Mouse (Mus musculus) MEL (cell line): ENCODE results near the gene Dnph1. TPM values are rescaled to one million over a fixed set of nuclear protein-coding genes. Genes with fewer than 3 reads are reported as not detected.

Experiments used
- DNase-seq: peaks from one replicate; pipeline ENCODE4 v3.0.0; 2011; ENCODE audit warnings: low read depth, low spot score
- H3K27ac ChIP-seq: 2 replicates; pipeline ENCODE4 v1.5.1; 2012; ENCODE audit warnings: low read depth, mild to moderate bottlenecking, control low read depth, low read length, moderate library complexity; ENCODE audit not compliant: control insufficient read depth
- H3K27me3 ChIP-seq, 2 experiments: fragments of 150-350 bp in 1 of 2; sonication (generic) in 1 of 2; 2 replicates each; pipeline ENCODE4 v1.6.1; 2012; ENCODE audit warnings: low read length in 2 of 2, mild to moderate bottlenecking in 2 of 2, improper control_type of control experiment in 1 of 2, moderate library complexity in 1 of 2; ENCODE audit not compliant: insufficient read depth in 2 of 2, control insufficient read depth in 1 of 2
- H3K36me3 ChIP-seq, 2 experiments: 2 replicates each; pipeline ENCODE4 v1.6.1; 2012 to 2014; ENCODE audit warnings: low read length in 2 of 2, improper control_type of control experiment in 1 of 2, inconsistent platforms in 1 of 2, mild to moderate bottlenecking in 1 of 2; ENCODE audit not compliant: insufficient read depth in 2 of 2, control insufficient read depth in 1 of 2
- H3K4me1 ChIP-seq, 2 experiments: fragments of 150-350 bp in 1 of 2; sonication (generic) in 1 of 2; 2 replicates each; pipeline ENCODE4 v1.6.1; 2012; ENCODE audit warnings: low read length in 2 of 2, improper control_type of control experiment in 1 of 2, mild to moderate bottlenecking in 1 of 2; ENCODE audit not compliant: insufficient read depth in 2 of 2, control insufficient read depth in 1 of 2
- H3K4me3 ChIP-seq, 2 experiments: fragments of 150-350 bp in 1 of 2; sonication (generic) in 1 of 2; 2 replicates each; pipeline ENCODE4 v1.5.1; 2012; ENCODE audit warnings: low read depth in 2 of 2, low read length in 2 of 2, mild to moderate bottlenecking in 2 of 2, moderate library complexity in 2 of 2, control low read depth in 1 of 2, improper control_type of control experiment in 1 of 2; ENCODE audit not compliant: control insufficient read depth in 1 of 2, insufficient read depth in 1 of 2
- H3K79me2 ChIP-seq: 2 replicates; pipeline ENCODE4 v1.6.1; 2012; ENCODE audit warnings: mild to moderate bottlenecking, low read length, moderate library complexity; ENCODE audit not compliant: control insufficient read depth, poor library complexity, insufficient read depth
- H3K9ac ChIP-seq: 2 replicates; pipeline ENCODE4 v1.6.1; 2012; ENCODE audit warnings: low read depth, mild to moderate bottlenecking, control low read depth, low read length, moderate library complexity; ENCODE audit not compliant: control insufficient read depth, poor library complexity, severe bottlenecking
- H3K9me3 ChIP-seq: fragments of 150-350 bp; sonication (generic); replicated peaks from 2 replicates; pipeline ENCODE4 v1.6.1; 2012; ENCODE audit warnings: mild to moderate bottlenecking, low read length, improper control_type of control experiment, moderate library complexity; ENCODE audit not compliant: insufficient read depth
- CTCF ChIP-seq, 3 experiments: IDR thresholded peaks in 2 of 3; conservative IDR thresholded peaks in 1 of 3; 2 replicates each; pipeline ENCODE4 v1.5.1; 2011 to 2012; ENCODE audit warnings: low read length in 3 of 3, low read depth in 2 of 3, mild to moderate bottlenecking in 2 of 3, improper control_type of control experiment in 1 of 3, inconsistent platforms in 1 of 3, mixed read lengths in 1 of 3, moderate library complexity in 1 of 3; ENCODE audit not compliant: control insufficient read depth in 1 of 3, insufficient read depth in 1 of 3, poor library complexity in 1 of 3, severe bottlenecking in 1 of 3
- EP300 ChIP-seq, 2 experiments: IDR thresholded peaks; 2 replicates each; pipeline ENCODE4 v1.6.1; 2011; ENCODE audit warnings: improper control_type of control experiment in 2 of 2, low read length in 2 of 2, low read depth in 1 of 2, mild to moderate bottlenecking in 1 of 2
- ETS1 ChIP-seq: IDR thresholded peaks from 2 replicates; pipeline ENCODE4 v1.6.1; 2012; ENCODE audit warnings: low read depth, mild to moderate bottlenecking, inconsistent platforms, low read length, improper control_type of control experiment, moderate library complexity
- GABPA ChIP-seq: IDR thresholded peaks from 2 replicates; pipeline ENCODE4 v1.6.1; 2012; ENCODE audit warnings: low read depth, mild to moderate bottlenecking, inconsistent platforms, low read length, improper control_type of control experiment, moderate library complexity
- GATA1 ChIP-seq: IDR thresholded peaks from 2 replicates; pipeline ENCODE4 v1.6.1; 2011; ENCODE audit warnings: low read depth, low read length, improper control_type of control experiment
- MAFK ChIP-seq: IDR thresholded peaks from 2 replicates; pipeline ENCODE4 v1.6.1; 2011; ENCODE audit warnings: low read depth, mild to moderate bottlenecking, low read length, improper control_type of control experiment, borderline replicate concordance
- MEF2A ChIP-seq: IDR thresholded peaks from 2 replicates; pipeline ENCODE4 v1.6.1; 2014; ENCODE audit warnings: low read depth, mild to moderate bottlenecking, inconsistent platforms, low read length, improper control_type of control experiment; ENCODE audit not compliant: poor library complexity, insufficient replicate concordance, severe bottlenecking; ENCODE audit errors: extremely low read depth
- MYB ChIP-seq: IDR thresholded peaks from 2 replicates; pipeline ENCODE4 v1.6.1; 2011; ENCODE audit warnings: mild to moderate bottlenecking, low read depth, low read length, improper control_type of control experiment
- NELFE ChIP-seq: IDR thresholded peaks from 2 replicates; pipeline ENCODE4 v1.6.1; 2011; ENCODE audit warnings: low read depth, low read length, improper control_type of control experiment
- POLR2A ChIP-seq, 2 experiments: IDR thresholded peaks; 2 replicates each; pipeline ENCODE4 v1.6.1; 2011 to 2012; ENCODE audit warnings: low read length in 2 of 2, mild to moderate bottlenecking in 2 of 2, control low read depth in 1 of 2, improper control_type of control experiment in 1 of 2, low read depth in 1 of 2, moderate library complexity in 1 of 2; ENCODE audit not compliant: control insufficient read depth in 1 of 2, insufficient read depth in 1 of 2, poor library complexity in 1 of 2
- RAD21 ChIP-seq: IDR thresholded peaks from 2 replicates; pipeline ENCODE4 v1.6.1; 2011; ENCODE audit warnings: mild to moderate bottlenecking, low read depth, low read length, improper control_type of control experiment
- RCOR1 ChIP-seq: IDR thresholded peaks from 2 replicates; pipeline ENCODE4 v1.6.1; 2012; ENCODE audit warnings: low read depth, mild to moderate bottlenecking, inconsistent platforms, low read length, improper control_type of control experiment
- SIN3A ChIP-seq: IDR thresholded peaks from 2 replicates; pipeline ENCODE4 v1.6.1; 2012; ENCODE audit warnings: low read length, improper control_type of control experiment, inconsistent platforms
- TCF12 ChIP-seq: IDR thresholded peaks from 2 replicates; pipeline ENCODE4 v1.6.1; 2014; ENCODE audit warnings: low read depth, mild to moderate bottlenecking, inconsistent platforms, low read length, improper control_type of control experiment, moderate library complexity
- UBTF ChIP-seq: IDR thresholded peaks from 2 replicates; pipeline ENCODE4 v1.6.1; 2012; ENCODE audit warnings: low read depth, mild to moderate bottlenecking, inconsistent platforms, low read length, improper control_type of control experiment, moderate library complexity, borderline replicate concordance; ENCODE audit not compliant: insufficient read depth
- ZKSCAN1 ChIP-seq: IDR thresholded peaks from 2 replicates; pipeline ENCODE4 v1.6.1; 2012; ENCODE audit warnings: low read depth, mild to moderate bottlenecking, inconsistent platforms, low read length, improper control_type of control experiment, moderate library complexity
- ZMIZ1 ChIP-seq: IDR thresholded peaks from 2 replicates; pipeline ENCODE4 v1.6.1; 2012; ENCODE audit warnings: low read depth, mild to moderate bottlenecking, inconsistent platforms, low read length, improper control_type of control experiment, moderate library complexity
- polyA plus RNA-seq, 2 experiments: library from polyadenylated mRNA; stranded (reverse) in 1 of 2; unstranded in 1 of 2; fragments of >175 nt in 1 of 2; fragments of >200 nt in 1 of 2; gene quantifications; 2 replicates each; pipeline versions ENCODE4 v1.2.1 to v1.2.4; 2012; ENCODE audit warnings: low replicate concordance in 2 of 2, low read depth in 1 of 2; ENCODE audit not compliant: insufficient read length in 2 of 2, insufficient read depth in 1 of 2, missing spikeins in 1 of 2
- total RNA-seq: library from RNA; depleted of rRNA; stranded (reverse); fragments of 300-350 nt; gene quantifications from 2 replicates; pipeline ENCODE4 v1.2.3, GENCODE M21; 2012

Dnph1 gene
- total and polyA plus RNA-seq, 3 experiments = 40.8 to 86.5 TPM; not detected in 1

DNA sequence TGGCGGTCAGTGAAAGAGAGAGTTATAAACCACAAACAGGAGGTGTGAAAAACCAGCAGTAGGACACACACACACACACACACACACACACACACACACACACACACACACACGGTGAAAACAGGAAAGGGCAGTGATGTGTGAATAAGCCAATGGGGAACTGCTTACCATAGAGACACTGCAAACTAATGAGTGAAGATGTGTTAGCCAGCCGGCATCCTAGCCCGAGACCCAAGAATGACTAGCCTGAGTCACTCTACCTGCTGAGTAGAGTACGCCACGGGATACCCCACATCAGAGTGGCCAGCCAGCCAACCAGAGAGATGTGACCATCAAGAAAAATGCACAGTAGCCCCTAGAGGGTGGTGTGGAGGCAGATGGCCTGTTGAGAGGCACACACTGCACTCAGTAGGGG, 12.0 kb upstream of the Dnph1 start:
- Histone ChIP-seq H3K9ac (no peak overlapping the region), H3K9me3 (no peaks in the 10 kb centered on the region), H3K79me2 (no peaks in the 10 kb centered on the region), H3K4me1 (no peaks in the 10 kb centered on the region), H3K36me3 (no peaks in the 10 kb centered on the region), H3K27ac (no peak overlapping the region), H3K27me3 (peaks cover 0 to 2% of the 10 kb centered on the region in 2 experiments; a peak in 3 of 4 replicates), H3K4me3 (no peak overlapping the region)
- DNase-seq = no peak
- TF ChIP-seq RAD21 (no peak), CTCF (IDR thresholded peaks at IDR 0.05 in 2 of 3, conservative IDR thresholded peaks at IDR 0.05 in 1 of 3; ENCODE audit: control insufficient read depth in 1 of 3, insufficient read depth in 1 of 3, low read depth in 2 of 3, low read length in 3 of 3, poor library complexity in 1 of 3, severe bottlenecking in 1 of 3) (no peak), ETS1 (no peak), GABPA (no peak), NELFE (no peak), ZKSCAN1 (no peak), MEF2A (no peak), UBTF (no peak), ZMIZ1 (no peak), SIN3A (no peak), TCF12 (no peak), EP300 (IDR thresholded peaks at IDR 0.05; ENCODE audit: low read depth in 1 of 2, low read length in 2 of 2) (no peak), MYB (no peak)

DNA sequence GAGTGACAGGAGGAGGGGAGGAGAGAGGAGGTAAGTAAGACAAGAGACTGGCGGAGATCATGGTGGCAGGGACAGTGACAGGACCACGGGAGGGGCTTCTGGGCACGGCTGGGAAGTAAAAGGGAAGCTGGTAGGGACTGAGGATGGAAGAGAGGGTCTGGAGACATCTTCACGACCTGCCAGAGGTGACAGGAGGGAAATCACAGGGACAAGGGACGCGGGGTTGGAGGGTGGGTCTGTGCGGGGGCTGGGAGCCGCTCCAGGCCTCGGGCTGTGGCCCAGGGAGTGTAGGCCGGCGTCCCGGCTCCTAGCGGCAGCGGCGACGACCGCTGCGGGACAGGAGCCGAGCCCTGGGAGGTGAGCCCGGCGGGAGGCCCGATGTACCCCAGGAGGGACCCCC, 9.5 kb upstream of the Dnph1 start:
- H3K4me1 ChIP-seq = no peaks in the 10 kb centered on the region
- H3K4me3 ChIP-seq = no peak overlapping the region
- no peak for TF ChIP-seq MEF2A
- TF ChIP-seq RCOR1 = no peak
- TF ChIP-seq MYB = no peak
- no peak for TF ChIP-seq ZKSCAN1
- no peak for TF ChIP-seq GABPA
- TF ChIP-seq, all 39 proteins: peak for 0
- H3K36me3 ChIP-seq = no peaks in the 10 kb centered on the region
- H3K79me2 ChIP-seq = no peaks in the 10 kb centered on the region
- H3K9ac ChIP-seq = no peak overlapping the region
- peaks cover 2 to 5% of the 10 kb centered on the region in 2 experiments; a peak in 3 of 4 replicates for H3K27me3 ChIP-seq
- H3K9me3 ChIP-seq = no peaks in the 10 kb centered on the region
- no peak overlapping the region for H3K27ac ChIP-seq
- no peak for DNase-seq

DNA sequence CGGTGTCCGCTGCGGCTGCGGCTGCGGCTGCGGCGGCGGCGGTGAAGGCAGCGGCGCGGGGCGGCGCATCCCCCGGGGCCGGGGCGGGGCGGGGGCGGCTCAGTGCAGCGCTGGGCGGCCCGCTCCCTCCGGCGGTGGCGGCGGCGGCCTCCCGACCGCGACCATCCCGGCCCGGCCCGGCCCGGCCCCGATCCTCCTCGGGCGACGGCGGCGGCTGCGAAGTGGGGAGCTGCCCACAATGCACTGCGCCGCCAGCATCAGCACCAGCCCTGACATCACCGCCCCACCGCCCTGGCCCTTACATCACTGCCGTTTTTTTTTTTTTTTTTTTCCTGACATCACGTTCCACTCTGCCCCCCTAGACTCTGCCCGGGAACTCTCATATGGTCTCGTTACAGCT, 9.1 kb upstream of the Dnph1 start, which contains the start of gene Ttbk1:
Gene Ttbk1, minus strand, starts transcription at position 245 of the 400 bp plus-strand sequence.
- Histone ChIP-seq H3K27me3 (peaks cover 2 to 5% of the 10 kb centered on the region in 2 experiments; a peak in 3 of 4 replicates), H3K4me1 (no peaks in the 10 kb centered on the region), H3K79me2 (no peaks in the 10 kb centered on the region), H3K27ac (no peak within 1 kb of the TSS), H3K4me3 (no peak within 1 kb of the TSS), H3K9me3 (no peaks in the 10 kb centered on the region), H3K9ac (no peak within 1 kb of the TSS), H3K36me3 (no peaks in the 10 kb centered on the region)
- no peak for DNase-seq
- no peak for TF ChIP-seq GATA1
- no peak for TF ChIP-seq MYB
- no peak for TF ChIP-seq MAFK
- no peak for TF ChIP-seq POLR2A (IDR thresholded peaks at IDR 0.05; ENCODE audit: control insufficient read depth in 1 of 2, insufficient read depth in 1 of 2, low read depth in 1 of 2, low read length in 2 of 2, poor library complexity in 1 of 2)
- TF ChIP-seq TCF12 = no peak
